Mouse (Mus musculus): Measurements from ENCODE around the gene 2310022A10Rik. TPM values are rescaled to one million over a fixed set of nuclear protein-coding genes. Genes with fewer than 3 reads are reported as not detected.
A peak's percentile ranks its signal among the peaks of the same experiment; 100 is the strongest.

The 2310022A10Rik gene
- polyA plus RNA-seq, 1 experiment from 2014 or later = 35.1 TPM

DNA sequence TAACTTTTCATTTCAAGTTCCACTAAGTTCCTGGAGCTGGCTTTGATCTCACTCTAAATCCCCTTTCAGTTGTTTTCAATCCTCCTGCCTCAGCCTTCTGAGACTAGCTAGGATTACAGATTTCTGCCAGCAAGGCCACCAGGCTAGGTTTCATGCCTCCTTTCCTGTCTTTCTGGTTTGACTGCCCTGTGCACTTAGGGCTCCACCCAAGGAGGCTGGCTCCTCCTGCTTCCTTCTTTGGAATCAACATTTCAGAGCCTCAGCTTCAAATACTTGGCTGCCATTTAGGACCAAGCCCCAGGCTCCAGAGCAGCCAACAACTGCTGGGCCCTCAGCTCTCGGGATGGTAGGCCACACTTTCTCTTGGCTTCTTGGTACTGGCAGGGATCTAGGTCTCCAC, 32.4 kb upstream of the 2310022A10Rik start:
- H3K9ac ChIP-seq (ENCODE audit: low read depth, low read length) = no peak overlapping the region
- no peaks in the 10 kb centered on the region for H3K9me3 ChIP-seq (ENCODE audit: control insufficient read depth, low read length)
- ATAC-seq (replicated peaks; ENCODE audit: low FRiP score) (no peak), DNase-seq (ENCODE audit: low spot score) (no peak)
- 0 out of 2 replicates have a peak, but pooled peaks cover under 1% of the 10 kb centered on the region for H3K4me1 ChIP-seq (replicated peaks; ENCODE audit: control insufficient read depth, insufficient read depth, low read length)
- no peaks in the 10 kb centered on the region for H3K27me3 ChIP-seq (replicated peaks; ENCODE audit: control insufficient read depth, insufficient read depth, low read length)
- no peak overlapping the region for H3K4me2 ChIP-seq
- no peak overlapping the region for H3K4me3 ChIP-seq (ENCODE audit: low read depth, low read length)
- H3K36me3 ChIP-seq (ENCODE audit: control insufficient read depth, insufficient read depth, low read length) = peaks cover 3% of the 10 kb centered on the region; the same call in 1 of the 2 replicates
- no peak overlapping the region for H3K27ac ChIP-seq (ENCODE audit: low read depth, low read length)
- WGBS = 71% methylated on average over 1 of the region's 1 CpGs

DNA sequence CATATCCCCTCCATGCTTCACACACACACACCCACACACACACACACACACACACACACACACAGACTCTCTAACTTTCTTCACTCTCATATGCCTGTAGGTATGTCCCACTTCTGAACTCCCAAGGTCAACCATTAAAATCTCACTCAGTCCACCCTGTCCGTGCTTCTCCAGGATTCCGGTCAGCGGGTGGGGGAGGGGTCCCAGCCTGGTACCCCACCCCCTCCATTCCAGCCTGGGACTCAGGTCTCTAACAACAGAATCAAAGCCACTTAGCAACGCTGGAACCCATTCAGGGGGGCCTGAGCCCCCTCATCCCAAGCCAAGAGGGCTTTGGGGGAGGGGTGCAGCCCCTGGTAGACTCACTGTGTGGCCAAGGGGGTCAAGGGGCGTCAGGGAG, 30.1 kb upstream of the 2310022A10Rik start, which contains the start of gene Hipk4:
TSS of gene Hipk4 (plus strand) at position 301 of the 400 bp plus-strand sequence.
- DNase-seq (ENCODE audit: low spot score) (no peak), ATAC-seq (replicated peaks; ENCODE audit: low FRiP score) (no peak)
- Histone ChIP-seq H3K27ac (ENCODE audit: low read depth, low read length) (no peak within 1 kb of the TSS), H3K36me3 (ENCODE audit: control insufficient read depth, insufficient read depth, low read length) (peaks cover under 1% of the 10 kb centered on the region; the same call in 1 of the 2 replicates), H3K4me3 (ENCODE audit: low read depth, low read length) (no peak within 1 kb of the TSS), H3K4me2 (no peak within 1 kb of the TSS), H3K9ac (ENCODE audit: low read depth, low read length) (no peak within 1 kb of the TSS), H3K4me1 (replicated peaks; ENCODE audit: control insufficient read depth, insufficient read depth, low read length) (peaks cover 7% of the 10 kb centered on the region), H3K27me3 (replicated peaks; ENCODE audit: control insufficient read depth, insufficient read depth, low read length) (no peaks in the 10 kb centered on the region), H3K9me3 (ENCODE audit: control insufficient read depth, low read length) (no peaks in the 10 kb centered on the region)
- 60% methylated on average over 5 of the region's 5 CpGs for WGBS

DNA sequence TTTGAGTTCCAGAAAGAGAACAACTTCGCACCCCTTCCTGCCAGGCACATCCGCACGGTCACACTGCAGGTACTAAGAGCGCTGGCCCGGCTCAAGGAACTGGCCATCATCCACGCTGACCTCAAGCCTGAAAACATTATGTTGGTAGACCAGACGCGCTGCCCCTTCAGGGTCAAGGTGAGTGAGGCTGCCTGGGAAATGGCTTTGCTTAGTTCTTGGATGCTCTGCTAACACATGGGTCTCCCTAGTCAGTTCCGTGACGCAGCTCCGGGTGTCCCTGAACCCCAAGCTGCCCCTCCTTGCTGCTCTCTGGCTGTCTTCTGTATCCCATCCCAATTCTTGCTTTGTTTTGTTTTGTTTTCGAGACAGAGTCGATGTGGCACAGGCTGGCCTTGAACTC, 29.2 kb upstream of the 2310022A10Rik start:
- ATAC-seq (replicated peaks; ENCODE audit: low FRiP score) (no peak), DNase-seq (ENCODE audit: low spot score) (no peak)
- 95% methylated on average over 13 of the region's 13 CpGs for WGBS
- no peak overlapping the region for H3K4me3 ChIP-seq (ENCODE audit: low read depth, low read length)
- no peak overlapping the region for H3K4me2 ChIP-seq
- peaks cover 7% of the 10 kb centered on the region for H3K4me1 ChIP-seq (replicated peaks; ENCODE audit: control insufficient read depth, insufficient read depth, low read length)
- H3K27me3 ChIP-seq (replicated peaks; ENCODE audit: control insufficient read depth, insufficient read depth, low read length) = no peaks in the 10 kb centered on the region
- H3K27ac ChIP-seq (ENCODE audit: low read depth, low read length) = no peak overlapping the region
- H3K36me3 ChIP-seq (ENCODE audit: control insufficient read depth, insufficient read depth, low read length) = no peaks in the 10 kb centered on the region
- no peaks in the 10 kb centered on the region for H3K9me3 ChIP-seq (ENCODE audit: control insufficient read depth, low read length)
- H3K9ac ChIP-seq (ENCODE audit: low read depth, low read length) = no peak overlapping the region

DNA sequence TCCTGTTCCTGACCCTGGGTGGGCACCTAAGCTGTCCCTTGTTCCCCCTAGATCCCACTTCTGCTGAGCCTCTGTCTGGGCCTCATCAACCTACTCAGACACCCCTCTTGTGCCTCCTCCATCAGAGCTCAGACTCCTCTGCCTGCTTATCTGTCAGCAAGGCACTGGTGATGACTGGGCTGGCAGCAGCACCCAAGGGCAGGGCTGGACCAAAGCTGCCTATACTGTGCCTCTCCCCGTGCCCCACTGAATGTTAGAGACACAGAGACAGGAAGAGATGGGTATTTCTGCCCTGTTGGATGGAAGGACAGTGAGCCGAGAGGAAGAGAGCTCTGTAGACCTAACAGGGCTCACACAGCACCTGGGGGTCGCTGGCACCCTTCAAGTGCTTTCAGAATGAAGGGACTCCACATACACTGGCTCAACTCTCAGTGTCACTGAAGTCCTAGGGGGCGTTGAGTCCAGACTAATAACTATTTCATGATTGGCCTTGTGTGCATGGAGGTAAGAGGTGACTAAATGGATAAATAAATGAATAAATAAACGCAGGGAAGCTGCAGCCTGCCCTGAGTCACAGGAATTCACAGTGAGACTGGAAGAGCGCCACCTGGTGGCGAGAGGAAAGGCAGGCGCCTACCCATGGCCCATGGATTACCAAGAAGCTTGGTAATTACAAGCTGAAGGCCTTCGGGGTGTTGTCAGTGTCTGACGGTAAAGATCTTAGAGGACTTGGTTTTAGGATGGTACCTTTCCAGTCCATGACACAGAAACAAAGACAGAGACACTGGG, 26.8 kb upstream of the 2310022A10Rik start:
- no peaks in the 10 kb centered on the region for H3K27me3 ChIP-seq (replicated peaks; ENCODE audit: control insufficient read depth, insufficient read depth, low read length)
- WGBS = 23% methylated on average over 10 of the region's 10 CpGs
- peaks cover 7% of the 10 kb centered on the region for H3K4me1 ChIP-seq (replicated peaks; ENCODE audit: control insufficient read depth, insufficient read depth, low read length)
- peak overlapping the region; percentile 40 for H3K27ac ChIP-seq (ENCODE audit: low read depth, low read length)
- peak; percentile 89 for ATAC-seq (replicated peaks; ENCODE audit: low FRiP score)
- H3K36me3 ChIP-seq (ENCODE audit: control insufficient read depth, insufficient read depth, low read length) = no peaks in the 10 kb centered on the region
- peak overlapping the region; percentile 59; the same call in 1 of the 2 replicates for H3K9ac ChIP-seq (ENCODE audit: low read depth, low read length)
- no peaks in the 10 kb centered on the region for H3K9me3 ChIP-seq (ENCODE audit: control insufficient read depth, low read length)
- peak; percentile 69 for DNase-seq (ENCODE audit: low spot score)
- peak overlapping the region; percentile 41 for H3K4me2 ChIP-seq
- H3K4me3 ChIP-seq (ENCODE audit: low read depth, low read length) = no peak overlapping the region

DNA sequence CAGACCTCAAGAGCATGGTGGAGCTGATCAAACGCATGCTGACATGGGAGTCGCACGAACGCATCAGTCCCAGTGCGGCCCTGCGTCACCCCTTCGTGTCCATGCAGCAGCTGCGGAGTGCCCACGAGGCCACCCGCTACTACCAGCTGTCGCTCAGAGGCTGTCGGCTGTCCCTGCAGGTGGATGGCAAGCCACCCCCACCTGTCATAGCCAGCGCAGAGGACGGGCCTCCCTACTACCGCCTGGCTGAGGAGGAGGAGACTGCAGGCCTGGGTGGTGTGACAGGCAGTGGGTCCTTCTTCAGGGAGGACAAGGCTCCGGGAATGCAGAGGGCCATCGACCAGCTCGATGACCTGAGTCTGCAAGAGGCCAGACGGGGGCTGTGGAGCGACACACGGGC, 24.0 kb upstream of the 2310022A10Rik start:
- Histone ChIP-seq H3K27me3 (replicated peaks; ENCODE audit: control insufficient read depth, insufficient read depth, low read length) (no peaks in the 10 kb centered on the region), H3K9ac (ENCODE audit: low read depth, low read length) (no peak overlapping the region), H3K27ac (ENCODE audit: low read depth, low read length) (no peak overlapping the region), H3K9me3 (ENCODE audit: control insufficient read depth, low read length) (no peaks in the 10 kb centered on the region), H3K4me1 (replicated peaks; ENCODE audit: control insufficient read depth, insufficient read depth, low read length) (peaks cover 7% of the 10 kb centered on the region), H3K4me3 (ENCODE audit: low read depth, low read length) (no peak overlapping the region), H3K4me2 (no peak overlapping the region), H3K36me3 (ENCODE audit: control insufficient read depth, insufficient read depth, low read length) (0 out of 2 replicates have a peak, but pooled peaks cover 5% of the 10 kb centered on the region)
- ATAC-seq (replicated peaks; ENCODE audit: low FRiP score) (no peak), DNase-seq (ENCODE audit: low spot score) (no peak)
- 85% methylated on average over 21 of the region's 21 CpGs for WGBS

DNA sequence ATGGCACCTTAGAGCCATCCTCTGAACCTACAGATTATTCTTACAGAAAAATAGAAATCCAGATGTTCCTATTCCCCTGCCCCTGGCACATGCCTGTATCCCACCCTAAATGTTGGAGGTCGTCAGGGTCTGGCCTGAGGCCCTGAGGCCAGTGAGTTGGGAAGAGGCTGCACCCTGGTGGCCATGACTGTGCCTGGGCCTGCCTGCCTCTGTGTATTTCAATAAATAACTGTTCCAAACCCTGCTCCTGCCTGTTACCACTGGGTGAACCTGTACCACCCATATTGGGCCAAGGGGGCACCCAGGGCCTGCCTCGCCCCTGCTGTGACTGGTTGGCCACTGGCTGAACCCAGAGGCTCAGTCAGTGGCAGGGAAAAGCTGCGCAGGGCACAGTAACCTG, 22.1 kb upstream of the 2310022A10Rik start:
- DNase-seq (ENCODE audit: low spot score) (no peak), ATAC-seq (replicated peaks; ENCODE audit: low FRiP score) (no peak)
- H3K36me3 ChIP-seq (ENCODE audit: control insufficient read depth, insufficient read depth, low read length) = 0 out of 2 replicates have a peak, but pooled peaks cover 5% of the 10 kb centered on the region
- H3K4me3 ChIP-seq (ENCODE audit: low read depth, low read length) = no peak overlapping the region
- H3K9ac ChIP-seq (ENCODE audit: low read depth, low read length) = no peak overlapping the region
- H3K27ac ChIP-seq (ENCODE audit: low read depth, low read length) = no peak overlapping the region
- no peaks in the 10 kb centered on the region for H3K9me3 ChIP-seq (ENCODE audit: control insufficient read depth, low read length)
- H3K4me1 ChIP-seq (replicated peaks; ENCODE audit: control insufficient read depth, insufficient read depth, low read length) = peaks cover 13% of the 10 kb centered on the region
- H3K27me3 ChIP-seq (replicated peaks; ENCODE audit: control insufficient read depth, insufficient read depth, low read length) = no peaks in the 10 kb centered on the region
- WGBS = 80% methylated on average over 3 of the region's 3 CpGs
- H3K4me2 ChIP-seq = no peak overlapping the region

DNA sequence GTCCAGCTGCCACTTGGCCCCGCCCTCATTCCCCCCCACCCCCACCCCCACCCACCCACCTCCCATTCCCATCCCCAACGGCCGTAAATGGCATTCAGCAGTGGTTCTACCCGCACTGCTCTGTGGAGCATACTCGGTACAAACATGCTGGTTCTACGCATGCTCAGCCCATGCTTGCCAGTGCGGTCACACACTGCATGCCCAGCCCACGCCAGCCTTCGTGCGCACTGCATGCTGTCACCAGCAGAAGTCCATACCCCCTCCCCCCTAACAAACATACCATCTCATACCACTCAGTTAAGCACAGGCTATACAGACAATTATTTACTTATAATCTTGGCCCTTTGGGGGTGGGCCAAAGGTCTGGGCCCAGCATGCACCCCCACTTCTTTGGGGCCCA, 21.3 kb upstream of the 2310022A10Rik start:
- 88% methylated on average over 10 of the region's 10 CpGs for WGBS
- Histone ChIP-seq H3K36me3 (ENCODE audit: control insufficient read depth, insufficient read depth, low read length) (0 out of 2 replicates have a peak, but pooled peaks cover 5% of the 10 kb centered on the region), H3K9ac (ENCODE audit: low read depth, low read length) (no peak overlapping the region), H3K27ac (ENCODE audit: low read depth, low read length) (no peak overlapping the region), H3K4me3 (ENCODE audit: low read depth, low read length) (no peak overlapping the region), H3K4me1 (replicated peaks; ENCODE audit: control insufficient read depth, insufficient read depth, low read length) (peaks cover 17% of the 10 kb centered on the region), H3K4me2 (no peak overlapping the region), H3K9me3 (ENCODE audit: control insufficient read depth, low read length) (no peaks in the 10 kb centered on the region), H3K27me3 (replicated peaks; ENCODE audit: control insufficient read depth, insufficient read depth, low read length) (no peaks in the 10 kb centered on the region)
- no peak for ATAC-seq (replicated peaks; ENCODE audit: low FRiP score)
- DNase-seq (ENCODE audit: low spot score) = no peak

DNA sequence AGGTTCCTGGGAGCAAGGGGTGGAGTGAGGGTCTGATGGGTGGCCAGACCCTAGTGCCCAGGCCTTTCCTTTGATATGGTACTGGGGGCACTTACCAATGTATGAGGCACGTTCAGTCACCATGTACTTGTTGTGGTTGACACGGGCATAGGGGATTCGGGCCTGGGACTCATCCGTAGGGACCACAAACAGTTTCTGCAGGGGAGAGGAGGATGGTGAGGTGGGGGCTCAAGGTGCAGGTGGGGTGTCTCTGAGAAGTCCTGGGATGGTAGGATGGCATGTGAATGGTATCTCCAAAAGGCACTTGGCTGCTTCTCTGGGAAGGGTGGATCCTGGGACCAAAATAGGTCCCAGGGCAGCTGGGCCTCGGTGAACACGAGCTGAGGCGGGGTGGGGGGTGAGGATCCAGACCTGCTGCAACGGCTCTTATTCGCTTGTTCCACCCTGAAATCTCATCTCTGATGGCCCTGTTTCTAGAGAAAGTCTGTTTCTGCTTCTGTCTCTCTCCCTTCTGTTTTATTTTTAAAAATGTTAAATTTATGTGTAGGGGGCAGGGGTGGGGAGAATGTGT, 20.5 kb upstream of the 2310022A10Rik start:
- WGBS = 88% methylated on average over 9 of the region's 9 CpGs
- H3K27me3 ChIP-seq (replicated peaks; ENCODE audit: control insufficient read depth, insufficient read depth, low read length) = no peaks in the 10 kb centered on the region
- no peak overlapping the region for H3K27ac ChIP-seq (ENCODE audit: low read depth, low read length)
- DNase-seq (ENCODE audit: low spot score) (no peak), ATAC-seq (replicated peaks; ENCODE audit: low FRiP score) (no peak)
- no peak overlapping the region for H3K4me2 ChIP-seq
- no peak overlapping the region for H3K4me3 ChIP-seq (ENCODE audit: low read depth, low read length)
- H3K9me3 ChIP-seq (ENCODE audit: control insufficient read depth, low read length) = no peaks in the 10 kb centered on the region
- 0 out of 2 replicates have a peak, but pooled peaks cover 5% of the 10 kb centered on the region for H3K36me3 ChIP-seq (ENCODE audit: control insufficient read depth, insufficient read depth, low read length)
- peaks cover 21% of the 10 kb centered on the region for H3K4me1 ChIP-seq (replicated peaks; ENCODE audit: control insufficient read depth, insufficient read depth, low read length)
- no peak overlapping the region for H3K9ac ChIP-seq (ENCODE audit: low read depth, low read length)
